Mouse (Mus musculus): ENCODE measurements around the gene Lyrm4. TPM values are rescaled to one million over a fixed set of nuclear protein-coding genes. Genes with fewer than 3 reads are reported as not detected.

Gene Lyrm4
- total and polyA plus RNA-seq, 2 experiments, result 2.7 to 4.2 TPM

DNA sequence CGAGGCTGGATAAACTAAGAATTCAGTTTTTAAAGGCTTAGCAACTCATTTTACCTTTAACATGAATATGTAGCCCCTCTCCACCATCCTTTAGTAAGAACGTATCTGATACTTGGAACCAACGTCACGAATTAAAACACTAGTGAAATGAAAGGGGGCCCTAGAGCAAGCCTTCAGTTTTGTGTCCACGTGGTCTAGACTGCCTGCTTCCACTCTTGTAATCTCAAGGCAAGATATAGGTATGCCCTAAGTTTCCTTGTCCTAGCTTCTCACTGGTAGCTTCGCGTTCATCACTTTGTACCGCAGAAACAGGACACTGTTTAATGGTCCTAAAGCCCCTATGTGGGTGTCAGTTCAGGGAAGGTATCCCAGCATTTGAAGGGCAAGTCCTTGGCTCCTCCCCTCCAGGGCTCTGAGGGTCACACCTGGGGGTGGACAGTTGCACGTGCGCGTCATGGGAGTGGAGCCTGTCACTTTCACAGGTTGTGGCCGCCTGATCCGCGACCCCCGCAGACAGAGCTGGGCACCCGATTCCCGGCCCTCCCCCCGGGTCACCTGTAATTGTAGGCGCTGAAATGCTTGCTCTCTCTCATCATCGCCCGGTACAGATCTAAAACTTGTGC is 695 bp downstream of the Lyrm4 start:
- H3K9ac ChIP-seq (ENCODE audit: low read depth, low read length), result peak overlapping the region; percentile 79
- WGBS, result 10% methylated on average over 21 of the region's 21 CpGs
- no peaks in the 10 kb centered on the region for H3K27me3 ChIP-seq (ENCODE audit: control insufficient read depth, insufficient read depth, low read length)
- peak overlapping the region; percentile 79 for H3K4me3 ChIP-seq (ENCODE audit: insufficient read depth, low read depth, low read length)
- H3K27ac ChIP-seq (replicated peaks; ENCODE audit: insufficient read depth, low read depth, low read length), result peak overlapping the region; percentile 62
- TF ChIP-seq POLR2A (IDR thresholded peaks at IDR 0.05; ENCODE audit: extremely low read depth, insufficient read depth, low read length) (no peak), CTCF (IDR thresholded peaks at IDR 0.05; ENCODE audit: low read depth, low read length) (no peak)
- H3K79me2 ChIP-seq (ENCODE audit: control insufficient read depth, insufficient read depth, low read length), result peaks cover 9% of the 10 kb centered on the region; the same call in 1 of the 2 replicates
- DNase-seq (ENCODE audit: extremely low read depth, low read depth, low spot score), result peak; percentile 49
- H3K36me3 ChIP-seq (ENCODE audit: control insufficient read depth, insufficient read depth, low read length), result no peaks in the 10 kb centered on the region
- no peaks in the 10 kb centered on the region; the same call in 1 of the 2 replicates for H3K4me1 ChIP-seq (ENCODE audit: control insufficient read depth, insufficient read depth, low read length)

DNA sequence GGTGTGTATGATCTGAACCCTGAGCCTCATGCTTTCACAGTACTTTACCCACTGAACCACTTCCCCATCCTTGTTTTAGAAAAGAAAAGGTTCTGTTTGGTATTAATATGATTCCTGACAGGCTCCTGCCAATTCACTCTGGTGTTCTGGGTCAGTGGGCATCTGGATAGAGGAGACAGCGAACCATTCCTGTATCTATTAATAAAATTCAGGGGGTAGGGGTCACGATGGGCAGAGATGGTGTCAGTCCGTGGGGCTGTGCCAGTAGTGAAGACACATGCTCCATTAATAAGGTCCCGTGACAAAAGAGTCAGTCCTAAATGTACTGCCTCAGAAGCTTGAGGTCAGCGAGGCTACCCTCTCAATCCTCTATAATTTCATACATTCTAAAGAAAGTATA is 4.1 kb downstream of the Lyrm4 start:
- H3K79me2 ChIP-seq (ENCODE audit: control insufficient read depth, insufficient read depth, low read length), result peaks cover 3% of the 10 kb centered on the region; the same call in 1 of the 2 replicates
- no peak for TF ChIP-seq CTCF (IDR thresholded peaks at IDR 0.05; ENCODE audit: low read depth, low read length)
- TF ChIP-seq POLR2A (IDR thresholded peaks at IDR 0.05; ENCODE audit: extremely low read depth, insufficient read depth, low read length), result no peak
- WGBS, result 95% methylated on average over 5 of the region's 5 CpGs
- no peak overlapping the region for H3K4me3 ChIP-seq (ENCODE audit: insufficient read depth, low read depth, low read length)
- no peak overlapping the region for H3K27ac ChIP-seq (replicated peaks; ENCODE audit: insufficient read depth, low read depth, low read length)
- H3K27me3 ChIP-seq (ENCODE audit: control insufficient read depth, insufficient read depth, low read length), result no peaks in the 10 kb centered on the region
- no peak overlapping the region for H3K9ac ChIP-seq (ENCODE audit: low read depth, low read length)
- H3K36me3 ChIP-seq (ENCODE audit: control insufficient read depth, insufficient read depth, low read length), result no peaks in the 10 kb centered on the region
- DNase-seq (ENCODE audit: extremely low read depth, low read depth, low spot score), result no peak
- H3K4me1 ChIP-seq (ENCODE audit: control insufficient read depth, insufficient read depth, low read length), result no peaks in the 10 kb centered on the region

DNA sequence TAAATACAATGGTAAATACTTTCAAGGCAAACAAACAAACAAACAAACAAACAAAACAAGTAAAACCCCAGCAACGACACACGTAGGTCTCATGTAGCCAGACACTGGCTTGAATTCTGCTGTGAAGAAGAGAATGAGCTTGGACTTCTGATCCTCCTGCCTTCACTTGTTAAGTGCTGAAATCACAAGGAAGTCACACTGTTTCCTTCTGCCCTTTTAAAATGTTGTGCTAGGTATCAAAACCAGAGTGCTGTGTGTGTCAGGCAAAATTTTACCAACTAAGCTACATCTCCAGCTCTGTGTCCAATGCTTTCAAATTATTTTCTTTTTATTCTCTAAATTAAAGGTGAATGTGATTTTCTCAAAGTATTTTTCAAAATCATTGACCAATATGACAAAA is 6.0 kb downstream of the Lyrm4 start:
- Histone ChIP-seq H3K27me3 (ENCODE audit: control insufficient read depth, insufficient read depth, low read length) (no peaks in the 10 kb centered on the region), H3K79me2 (ENCODE audit: control insufficient read depth, insufficient read depth, low read length) (peaks cover 4% of the 10 kb centered on the region; the same call in 1 of the 2 replicates), H3K9ac (ENCODE audit: low read depth, low read length) (no peak overlapping the region), H3K27ac (replicated peaks; ENCODE audit: insufficient read depth, low read depth, low read length) (no peak overlapping the region), H3K36me3 (ENCODE audit: control insufficient read depth, insufficient read depth, low read length) (no peaks in the 10 kb centered on the region), H3K4me3 (ENCODE audit: insufficient read depth, low read depth, low read length) (no peak overlapping the region), H3K4me1 (ENCODE audit: control insufficient read depth, insufficient read depth, low read length) (no peaks in the 10 kb centered on the region)
- TF ChIP-seq CTCF (IDR thresholded peaks at IDR 0.05; ENCODE audit: low read depth, low read length), result no peak
- 96% methylated on average over 2 of the region's 2 CpGs for WGBS
- no peak for DNase-seq (ENCODE audit: extremely low read depth, low read depth, low spot score)

DNA sequence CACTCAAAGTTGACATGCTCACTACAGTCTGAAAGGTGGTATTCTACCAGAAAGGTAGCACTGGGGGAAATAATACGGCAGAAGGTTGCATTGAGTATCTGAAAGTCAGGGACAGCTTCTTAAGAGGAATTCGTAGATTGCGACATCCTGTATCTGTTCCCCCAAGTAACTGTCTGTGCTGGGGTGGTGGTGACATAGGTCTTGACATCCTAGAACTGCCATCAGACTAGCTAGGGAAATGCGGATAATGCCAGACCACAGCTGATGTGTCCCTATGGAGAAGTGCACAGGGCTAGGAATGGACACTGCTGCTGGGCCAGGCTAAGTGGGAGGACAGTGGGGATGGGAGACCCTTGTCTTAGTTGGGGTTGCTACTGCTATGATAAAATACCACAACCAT is 8.8 kb downstream of the Lyrm4 start:
- H3K4me1 ChIP-seq (ENCODE audit: control insufficient read depth, insufficient read depth, low read length), result no peaks in the 10 kb centered on the region
- H3K27ac ChIP-seq (replicated peaks; ENCODE audit: insufficient read depth, low read depth, low read length), result no peak overlapping the region
- no peak for DNase-seq (ENCODE audit: extremely low read depth, low read depth, low spot score)
- no peak overlapping the region for H3K9ac ChIP-seq (ENCODE audit: low read depth, low read length)
- H3K79me2 ChIP-seq (ENCODE audit: control insufficient read depth, insufficient read depth, low read length), result peaks cover 4% of the 10 kb centered on the region; the same call in 1 of the 2 replicates
- no peak overlapping the region for H3K4me3 ChIP-seq (ENCODE audit: insufficient read depth, low read depth, low read length)
- 97% methylated on average over 4 of the region's 4 CpGs for WGBS
- H3K27me3 ChIP-seq (ENCODE audit: control insufficient read depth, insufficient read depth, low read length), result no peaks in the 10 kb centered on the region
- no peaks in the 10 kb centered on the region for H3K36me3 ChIP-seq (ENCODE audit: control insufficient read depth, insufficient read depth, low read length)
- TF ChIP-seq POLR2A (IDR thresholded peaks at IDR 0.05; ENCODE audit: extremely low read depth, insufficient read depth, low read length) (no peak), CTCF (IDR thresholded peaks at IDR 0.05; ENCODE audit: low read depth, low read length) (no peak)

DNA sequence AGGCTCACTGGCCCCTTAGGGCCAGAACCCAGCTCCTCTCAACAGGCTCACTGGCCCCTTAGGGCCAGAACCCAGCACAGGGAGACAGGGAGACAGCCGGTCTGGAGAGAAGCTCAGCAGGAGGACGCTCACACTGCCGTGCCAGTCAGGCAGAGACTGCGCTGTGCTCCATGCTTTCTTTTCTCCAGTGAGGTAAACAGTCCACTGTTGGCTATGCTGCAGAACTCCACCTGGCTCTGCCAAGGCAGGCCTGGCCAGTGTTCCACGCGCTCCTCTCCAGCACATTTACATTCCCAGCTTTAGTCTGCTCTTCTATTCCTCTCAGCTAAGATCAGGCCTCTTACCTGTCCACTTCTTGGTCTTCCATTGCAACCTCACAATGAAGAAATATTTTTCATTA is 11.7 kb downstream of the Lyrm4 start:
- Histone ChIP-seq H3K36me3 (ENCODE audit: control insufficient read depth, insufficient read depth, low read length) (no peaks in the 10 kb centered on the region), H3K27me3 (ENCODE audit: control insufficient read depth, insufficient read depth, low read length) (no peaks in the 10 kb centered on the region), H3K27ac (replicated peaks; ENCODE audit: insufficient read depth, low read depth, low read length) (no peak overlapping the region), H3K4me3 (ENCODE audit: insufficient read depth, low read depth, low read length) (no peak overlapping the region), H3K79me2 (ENCODE audit: control insufficient read depth, insufficient read depth, low read length) (peaks cover 10% of the 10 kb centered on the region; the same call in 1 of the 2 replicates), H3K4me1 (ENCODE audit: control insufficient read depth, insufficient read depth, low read length) (no peaks in the 10 kb centered on the region; the same call in none of the 2 replicates), H3K9ac (ENCODE audit: low read depth, low read length) (no peak overlapping the region)
- peak; percentile 48 for DNase-seq (ENCODE audit: extremely low read depth, low read depth, low spot score)
- 46% methylated on average over 6 of the region's 6 CpGs for WGBS
- no peak for TF ChIP-seq CTCF (IDR thresholded peaks at IDR 0.05; ENCODE audit: low read depth, low read length)
- no peak for TF ChIP-seq POLR2A (IDR thresholded peaks at IDR 0.05; ENCODE audit: extremely low read depth, insufficient read depth, low read length)

DNA sequence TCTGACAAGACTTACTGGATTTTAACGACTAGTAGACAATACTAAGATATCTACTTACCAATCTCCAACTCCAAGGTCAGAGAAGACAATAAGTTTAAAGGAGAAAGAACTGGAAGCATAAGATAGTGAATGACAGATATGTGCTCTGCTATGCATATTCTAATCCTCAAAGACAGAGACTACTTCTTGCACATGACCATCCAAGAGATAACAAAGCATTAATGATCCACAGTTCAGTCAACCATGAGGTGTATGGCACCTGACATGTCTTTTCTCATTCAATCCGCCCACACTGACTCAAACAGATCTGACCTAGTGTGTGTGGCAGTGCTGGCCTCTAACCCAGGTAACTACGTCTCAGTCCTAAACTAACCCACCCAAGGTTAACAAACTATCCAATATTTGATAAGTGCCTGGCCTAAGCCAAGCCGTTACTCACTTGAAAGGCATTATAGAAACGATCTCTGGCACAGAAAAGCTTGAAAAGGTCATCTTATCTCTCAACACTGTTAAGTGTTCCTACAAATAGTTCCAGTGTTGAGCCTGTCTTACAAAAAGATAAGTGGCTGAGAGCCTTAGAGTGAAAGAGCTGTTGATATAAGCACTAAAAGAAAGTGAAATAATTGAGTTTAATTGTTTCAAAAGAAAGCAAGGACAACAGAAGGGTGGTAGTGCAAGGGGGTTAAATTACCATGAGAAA is 20.5 kb downstream of the Lyrm4 start:
- no peak for DNase-seq (ENCODE audit: extremely low read depth, low read depth, low spot score)
- Histone ChIP-seq H3K27me3 (ENCODE audit: control insufficient read depth, insufficient read depth, low read length) (no peaks in the 10 kb centered on the region), H3K36me3 (ENCODE audit: control insufficient read depth, insufficient read depth, low read length) (peaks cover 7% of the 10 kb centered on the region; the same call in 1 of the 2 replicates), H3K79me2 (ENCODE audit: control insufficient read depth, insufficient read depth, low read length) (peaks cover 3% of the 10 kb centered on the region; the same call in 1 of the 2 replicates), H3K4me1 (ENCODE audit: control insufficient read depth, insufficient read depth, low read length) (peaks cover 2% of the 10 kb centered on the region), H3K4me3 (ENCODE audit: insufficient read depth, low read depth, low read length) (no peak overlapping the region), H3K27ac (replicated peaks; ENCODE audit: insufficient read depth, low read depth, low read length) (no peak overlapping the region), H3K9ac (ENCODE audit: low read depth, low read length) (no peak overlapping the region)
- no peak for TF ChIP-seq CTCF (IDR thresholded peaks at IDR 0.05; ENCODE audit: low read depth, low read length)
- no peak for TF ChIP-seq POLR2A (IDR thresholded peaks at IDR 0.05; ENCODE audit: extremely low read depth, insufficient read depth, low read length)
- WGBS, result 46% methylated on average over 5 of the region's 5 CpGs
